Mouse (Mus musculus): ENCODE results near the gene Cacng2. TPM values are rescaled to one million over a fixed set of nuclear protein-coding genes. Genes with fewer than 3 reads are reported as not detected.
A peak's percentile ranks its signal among the peaks of the same experiment; 100 is the strongest.

The Cacng2 gene
- polyA plus RNA-seq, 2 experiments from 2014 or later, result not detected

DNA sequence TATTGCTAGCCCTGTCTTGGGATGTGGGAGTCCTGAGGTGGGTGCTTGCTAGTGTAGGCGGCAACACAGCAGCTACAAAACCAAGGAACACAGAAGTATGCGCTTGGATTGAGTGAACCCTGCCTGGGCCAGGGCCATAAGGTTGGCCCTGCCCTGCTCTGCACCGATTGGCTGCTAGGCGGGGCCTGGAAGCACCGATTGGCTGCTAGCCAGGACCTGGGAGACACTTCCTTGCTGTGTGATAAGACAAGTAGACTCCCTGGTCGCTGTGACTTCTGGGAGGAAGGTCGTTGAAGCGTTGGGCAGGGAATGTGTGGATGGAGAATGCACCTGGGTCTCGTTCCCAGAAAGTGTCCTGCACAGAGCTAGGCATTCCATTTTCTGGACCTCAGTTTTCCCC, 115.9 kb downstream of the Cacng2 start:
- ATAC-seq, result no peak

DNA sequence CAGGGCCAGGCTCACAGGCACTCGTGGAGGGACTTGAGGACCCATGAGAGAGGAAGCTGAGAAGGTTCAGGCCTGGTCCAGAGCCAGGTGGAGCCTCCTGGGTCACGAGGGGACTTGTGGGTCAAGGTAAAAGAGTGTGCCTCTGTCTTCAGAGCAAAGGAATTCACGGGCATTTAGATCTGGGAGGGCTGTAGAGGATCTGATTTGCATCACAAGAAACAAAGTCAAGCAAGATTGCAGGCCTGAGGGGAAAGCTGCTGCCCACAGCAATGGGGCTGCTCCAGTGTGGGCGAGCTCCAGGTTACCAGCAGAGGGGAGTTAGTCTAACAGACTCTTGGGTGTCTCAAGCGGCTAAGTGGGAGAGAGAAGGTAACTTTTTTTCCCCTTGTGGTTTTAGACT, 118.4 kb downstream of the Cacng2 start:
- ATAC-seq, result no peak

DNA sequence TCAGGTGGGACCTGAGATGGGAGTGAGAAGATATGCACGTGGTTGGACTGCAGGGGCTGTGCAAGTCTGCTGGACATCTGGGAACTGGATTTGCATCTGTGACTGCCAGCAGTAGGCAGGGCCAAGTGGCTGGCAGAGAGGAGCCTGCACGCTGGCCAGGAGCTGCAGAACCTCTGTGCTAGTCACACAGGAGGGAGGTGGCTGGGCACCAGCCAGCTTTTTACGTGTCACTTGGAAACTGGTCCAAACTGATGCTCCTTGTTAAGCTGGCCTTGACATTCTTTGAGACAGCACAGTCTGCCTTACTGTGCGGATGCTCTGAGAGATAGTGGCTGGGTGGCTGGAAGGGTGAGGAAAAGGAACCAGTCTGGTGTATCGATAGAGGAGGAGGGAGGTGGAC, 131.3 kb downstream of the Cacng2 start:
- no peak for ATAC-seq

DNA sequence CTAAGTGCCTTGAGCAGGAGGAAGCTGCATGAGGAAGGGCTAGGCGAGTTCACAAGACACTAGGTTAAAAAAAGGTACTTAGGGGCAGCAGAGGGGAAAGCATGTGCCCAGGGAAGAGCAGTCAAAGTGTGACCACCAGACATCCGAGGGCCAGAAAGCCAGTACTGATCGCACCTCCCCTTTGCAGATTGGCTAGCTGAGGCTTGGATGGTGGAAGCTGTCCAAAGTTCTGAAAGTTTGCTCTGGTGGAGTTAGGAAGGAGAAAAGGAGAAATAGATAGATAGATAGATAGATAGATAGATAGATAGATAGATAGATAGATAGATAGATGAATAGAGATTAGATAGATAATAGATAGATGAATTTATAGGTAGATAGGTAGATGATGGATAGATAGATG, 136.4 kb downstream of the Cacng2 start:
- no peak for ATAC-seq

DNA sequence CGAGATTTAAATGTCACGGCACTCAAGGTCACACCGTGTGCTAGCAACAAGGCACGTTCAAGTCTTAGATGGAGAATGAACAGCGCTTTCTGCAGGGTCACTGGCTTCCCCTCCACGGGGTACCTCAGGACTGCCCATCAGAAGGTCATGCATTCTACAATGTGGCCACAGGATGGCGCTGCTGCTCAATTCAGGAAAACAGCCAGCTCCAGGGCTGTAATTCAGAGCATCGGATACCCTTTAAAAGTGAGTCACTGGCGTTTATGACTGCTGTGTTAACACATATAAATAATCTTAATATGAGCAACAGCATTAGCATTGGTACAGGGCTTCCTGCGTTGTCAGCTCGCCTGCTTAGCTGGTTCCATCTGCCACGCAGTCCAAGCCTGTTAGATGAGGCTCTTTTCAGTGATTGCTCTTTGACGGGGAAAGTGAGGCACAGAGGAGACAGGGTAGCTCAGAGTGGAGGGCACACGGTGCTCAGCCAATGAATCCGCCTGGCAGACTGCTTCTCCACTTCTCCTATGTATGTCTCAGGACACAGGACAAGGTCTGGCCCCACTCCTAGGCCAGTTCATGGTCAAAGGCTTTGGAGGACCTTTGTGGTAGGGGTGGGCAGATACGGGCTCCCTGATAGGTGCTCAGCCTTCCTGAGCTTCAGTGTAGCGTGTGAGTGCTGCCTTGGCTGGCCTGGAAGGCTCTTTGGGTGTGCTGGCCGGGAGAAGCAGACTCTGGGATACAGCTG, 137.5 kb downstream of the Cacng2 start:
- no peak for ATAC-seq

DNA sequence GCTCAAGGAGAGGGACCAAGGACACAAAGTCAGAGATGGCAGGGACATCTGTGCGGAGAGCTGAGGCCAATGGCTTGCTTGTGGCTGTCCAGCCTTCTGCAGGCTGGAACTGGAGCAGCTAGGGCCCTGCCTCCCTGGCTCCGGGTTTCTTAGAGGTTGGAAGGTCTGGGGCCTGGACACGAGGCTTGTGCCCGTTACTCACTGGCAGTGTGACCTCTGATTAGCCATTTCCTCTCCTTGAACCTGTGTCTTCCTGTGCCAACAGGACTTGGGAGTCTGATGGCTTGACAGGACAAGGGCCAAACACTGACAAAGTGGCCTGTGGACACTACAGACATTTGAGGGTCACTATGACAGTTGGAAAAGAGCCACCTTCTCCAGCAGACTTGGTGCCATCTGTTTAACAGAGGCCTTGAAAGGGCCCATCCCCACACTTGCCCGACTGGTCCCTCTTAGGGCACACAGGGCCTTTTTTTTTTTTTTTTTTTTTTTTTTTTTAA, 138.6 kb downstream of the Cacng2 start:
- ATAC-seq, result no peak

DNA sequence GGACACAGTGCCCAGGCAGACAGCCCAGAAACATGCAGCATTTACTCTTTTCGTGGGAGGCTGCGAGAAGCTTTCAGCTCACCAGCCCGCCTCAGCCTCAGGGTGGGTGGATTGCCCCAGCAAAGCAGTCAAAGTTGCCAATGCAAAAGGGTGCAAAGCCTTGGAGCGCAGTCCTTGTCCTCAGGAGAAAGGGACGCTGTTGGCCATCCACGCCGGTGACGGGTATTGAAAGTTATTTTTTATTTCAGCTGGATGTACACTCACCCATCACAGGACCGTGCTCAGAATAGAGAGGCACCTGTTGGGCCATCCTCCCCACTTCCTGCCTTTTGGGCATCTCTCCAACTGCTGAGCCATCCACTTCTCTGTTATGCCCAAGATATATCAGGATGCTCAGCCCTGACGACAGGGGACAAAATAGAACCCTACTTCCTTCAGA, 140.4 kb downstream of the Cacng2 start:
- no peak for ATAC-seq

DNA sequence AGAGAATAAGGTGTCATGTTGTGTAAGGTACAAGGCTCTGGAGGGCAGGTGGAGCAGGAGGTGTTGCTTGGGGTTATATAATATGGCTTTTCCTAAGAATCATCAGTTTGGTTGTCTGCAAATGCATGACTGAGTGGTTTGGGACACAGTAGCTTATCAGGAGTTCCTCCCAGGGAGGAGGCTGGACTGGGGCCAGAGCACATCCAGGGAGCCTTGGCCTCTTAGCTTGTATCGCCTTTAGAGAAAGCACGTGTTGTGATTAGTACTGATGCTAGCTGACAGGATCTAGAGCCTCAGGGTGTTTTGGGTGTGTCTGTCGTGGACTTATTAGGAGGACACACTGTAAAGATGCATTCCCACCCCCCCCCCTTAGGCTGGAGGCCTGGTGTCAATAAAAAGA, 142.2 kb downstream of the Cacng2 start:
- no peak for ATAC-seq

DNA sequence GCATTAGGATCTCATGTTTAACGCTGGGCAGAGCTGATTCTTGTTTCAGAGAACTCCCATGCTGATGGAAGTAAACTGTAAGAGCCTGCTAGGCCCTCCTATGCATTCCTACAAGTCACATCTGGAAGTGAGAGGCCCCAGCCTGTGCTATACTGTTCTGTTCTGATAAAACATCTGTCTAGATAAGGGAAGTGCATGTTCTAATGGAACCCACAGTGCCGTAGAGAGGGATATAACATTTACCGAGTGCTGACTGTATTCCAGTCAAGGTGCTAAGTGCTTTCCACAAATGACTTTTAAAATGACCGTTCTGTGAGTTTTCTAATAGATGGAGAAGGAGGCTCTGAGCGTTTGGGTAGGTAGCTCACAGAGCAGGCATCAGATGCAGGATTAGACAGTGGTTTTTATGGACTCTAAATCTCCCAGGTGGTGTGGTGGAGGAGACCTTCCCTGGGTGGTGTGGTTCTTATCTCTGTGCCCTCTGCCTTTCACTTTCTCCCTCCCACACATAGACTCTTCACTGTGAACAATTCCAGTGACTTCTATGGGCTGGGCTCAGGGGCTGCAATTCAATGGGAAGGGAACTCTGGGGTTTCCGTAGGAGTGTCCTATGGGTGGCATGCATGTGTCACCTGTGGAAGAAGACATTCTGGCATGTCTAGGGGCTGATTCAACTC, 145.5 kb downstream of the Cacng2 start:
- ATAC-seq, result no peak

DNA sequence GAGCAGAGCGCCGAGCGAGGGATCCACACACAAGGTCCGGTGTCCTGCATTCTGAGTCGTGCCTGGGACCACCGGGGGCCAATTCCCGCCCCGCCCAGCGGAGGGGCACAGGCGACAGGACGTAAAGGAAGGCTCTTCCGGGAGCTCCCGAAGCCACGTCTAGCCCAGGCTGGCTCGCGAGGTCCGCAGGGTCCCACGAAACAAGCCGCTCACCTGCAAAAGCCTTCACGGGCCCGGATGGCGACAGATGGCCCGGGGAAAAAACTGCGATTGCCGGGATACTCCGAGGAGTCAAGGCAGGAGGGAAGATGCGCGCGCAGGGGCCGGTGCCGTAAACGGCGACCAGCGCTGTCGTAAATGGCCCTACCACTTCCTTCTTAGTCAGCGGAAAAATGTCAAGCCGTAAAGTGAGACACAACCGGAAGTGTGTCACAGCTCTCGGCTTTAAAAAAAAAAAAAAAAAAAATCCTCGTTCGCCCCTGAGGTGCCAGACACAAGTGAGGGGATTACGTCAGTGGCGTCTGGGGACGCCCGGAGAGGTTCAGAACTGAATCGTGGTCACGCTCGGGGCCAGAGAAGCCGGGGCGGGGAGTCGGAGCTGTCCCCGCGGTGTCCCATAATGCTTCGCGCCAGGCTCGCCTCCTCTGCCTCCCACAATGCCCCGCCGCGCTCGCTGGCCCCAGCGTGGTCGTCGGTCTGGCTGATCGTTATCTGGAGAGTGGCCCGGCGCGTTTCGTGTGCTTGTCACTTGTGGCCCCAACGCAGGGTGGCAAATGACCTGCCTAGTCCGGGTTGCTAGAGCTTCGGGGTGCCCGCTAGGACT, 149.1 kb downstream of the Cacng2 start, which contains the start of gene Eif3d:
Gene Eif3d (minus strand): TSS at position 344 of the 823 bp plus-strand sequence.
- peak; percentile 85 for ATAC-seq

DNA sequence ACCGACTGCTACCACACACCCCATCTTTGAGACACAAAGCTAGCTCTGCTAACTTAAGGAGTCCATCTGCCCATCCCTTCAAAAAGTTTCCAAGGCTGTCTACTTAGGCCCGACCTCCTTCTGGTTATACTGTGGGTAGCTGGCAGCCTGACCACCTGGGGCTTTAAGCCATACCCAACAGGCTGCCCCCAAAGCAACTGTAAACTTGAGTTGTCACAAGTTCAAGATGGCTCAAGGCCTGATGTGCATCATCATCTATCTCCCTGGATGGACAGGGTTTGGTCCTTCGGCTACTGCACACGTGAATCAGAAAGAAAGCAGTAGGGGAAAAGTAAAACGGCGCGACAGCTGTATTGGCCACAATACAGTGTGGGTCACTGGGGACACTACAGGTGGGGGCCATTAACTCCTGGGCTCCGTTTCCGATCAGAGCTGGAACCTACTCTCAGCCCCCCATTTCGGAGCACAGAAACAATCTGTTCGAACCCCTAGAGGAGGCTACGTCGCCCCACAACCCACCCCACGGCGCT, 149.8 kb downstream of the Cacng2 start:
- peak; percentile 12 for ATAC-seq

DNA sequence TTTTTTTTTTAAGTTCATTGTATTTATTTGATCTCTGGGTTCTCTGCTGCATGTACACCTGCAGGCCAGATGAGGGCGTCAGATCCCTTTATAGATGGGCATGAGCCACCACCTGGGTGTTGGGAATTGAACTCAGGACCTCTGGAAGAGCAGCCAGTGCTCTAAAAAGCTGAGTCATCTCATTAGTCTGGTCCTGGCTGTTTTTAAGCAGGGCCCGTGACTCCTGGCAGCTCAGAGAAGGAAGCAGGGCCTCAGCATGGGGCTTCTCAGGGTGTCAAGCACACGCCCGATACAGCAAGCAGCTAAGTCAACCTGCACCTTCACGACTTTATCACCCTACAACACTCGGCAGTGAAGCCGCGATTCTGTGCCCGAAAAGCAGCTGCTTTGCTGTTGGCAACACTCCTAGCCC, 154.7 kb downstream of the Cacng2 start:
- ATAC-seq, result no peak

DNA sequence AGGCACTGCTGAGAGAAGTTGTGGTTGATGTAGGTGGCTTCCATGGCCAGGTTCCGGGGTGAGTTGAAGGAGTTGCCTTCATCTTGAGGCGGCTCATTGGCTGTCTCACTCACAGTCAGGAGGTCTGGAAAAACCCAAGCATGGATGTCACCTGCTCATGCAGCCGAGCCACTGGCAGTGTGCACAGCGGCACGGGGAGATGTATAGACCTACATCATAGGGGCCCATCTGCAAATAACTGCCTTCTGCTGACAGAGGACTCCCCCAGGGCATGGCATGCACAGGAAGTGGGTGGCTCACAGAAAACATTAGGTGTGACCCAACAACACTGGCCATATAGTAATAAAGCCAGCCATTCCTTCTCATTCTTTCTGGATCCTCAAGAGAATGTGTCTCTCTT, 157.4 kb downstream of the Cacng2 start:
- no peak for ATAC-seq

DNA sequence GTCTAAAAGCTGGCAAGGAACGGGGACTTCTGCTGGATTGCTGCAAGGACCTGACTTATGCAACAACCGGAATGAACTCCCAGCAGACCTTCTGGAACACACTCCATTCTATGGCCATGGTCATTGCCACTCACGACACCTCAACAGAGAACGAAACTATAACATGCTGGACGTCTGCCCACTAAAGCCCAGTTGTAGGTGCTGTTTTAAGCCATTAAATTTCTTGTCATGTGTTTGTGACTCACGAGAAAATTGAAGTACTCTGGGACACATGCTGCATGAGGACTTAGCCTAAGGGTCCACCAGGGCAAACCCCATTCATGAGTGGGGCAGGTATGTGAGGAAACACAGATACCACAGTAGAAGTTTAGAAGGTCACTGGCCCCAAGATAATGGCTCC, 159.1 kb downstream of the Cacng2 start:
- ATAC-seq, result no peak

DNA sequence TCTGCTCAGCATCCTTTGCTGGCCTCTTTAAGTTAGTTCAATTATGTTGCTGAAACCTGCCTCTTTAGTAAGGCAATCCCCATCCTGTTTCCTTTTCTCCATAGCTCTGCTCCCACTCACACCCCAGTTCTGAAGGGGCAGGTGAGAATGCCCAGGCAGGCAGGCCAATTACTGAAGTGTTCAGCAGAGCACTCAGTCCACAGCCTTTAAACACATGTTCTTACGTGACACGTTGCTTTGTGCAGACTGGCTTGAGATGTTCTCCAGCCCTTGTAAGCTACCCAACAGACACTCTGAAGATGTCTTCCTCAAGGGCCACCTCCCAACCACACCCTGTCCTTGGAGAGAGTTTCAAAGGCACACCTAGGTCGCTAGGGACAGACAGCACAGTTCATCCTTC, 161.8 kb downstream of the Cacng2 start:
- no peak for ATAC-seq

DNA sequence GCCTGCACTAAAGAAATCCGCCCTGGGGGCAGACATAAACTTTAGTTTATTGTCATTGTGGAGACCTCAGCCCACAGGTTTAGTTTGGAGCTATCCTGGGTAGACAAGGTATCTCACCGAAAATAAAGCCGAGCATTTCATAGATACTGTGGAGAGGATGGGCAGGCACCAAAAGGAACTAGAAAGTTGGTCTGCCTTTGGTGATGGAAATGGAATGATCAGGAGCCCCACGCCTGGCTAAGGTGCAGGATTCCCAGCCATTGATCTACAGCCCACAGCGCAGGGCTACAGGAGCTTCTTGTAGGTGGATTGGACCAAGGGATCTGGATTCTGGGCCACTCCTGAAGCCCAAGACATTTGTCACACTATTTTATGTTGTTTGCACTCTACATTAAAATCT, 162.2 kb downstream of the Cacng2 start:
- ATAC-seq, result no peak

DNA sequence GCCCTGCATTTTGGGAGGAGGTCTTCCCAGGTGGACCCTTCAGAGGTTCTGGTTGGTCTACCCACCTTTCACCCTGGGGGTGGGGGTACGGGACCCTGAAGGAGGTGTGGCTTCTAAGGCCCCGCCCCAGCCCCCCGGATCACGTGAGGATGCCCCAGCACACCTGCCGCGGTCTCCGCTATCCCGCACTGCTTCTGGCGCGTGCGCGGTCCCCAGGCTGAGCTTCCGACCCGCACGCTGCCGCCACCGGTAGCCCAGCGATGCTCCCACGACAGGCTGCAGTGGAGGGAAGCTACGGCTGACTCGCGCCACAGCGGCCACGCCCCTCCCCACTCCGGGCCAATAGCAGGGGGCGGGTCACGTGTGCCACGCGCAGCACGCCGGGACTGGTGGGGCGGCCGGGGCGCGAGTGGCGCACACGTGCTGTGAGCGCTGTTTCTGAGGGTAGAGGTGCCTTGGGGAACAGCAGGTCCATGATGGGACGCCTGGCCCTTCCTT, 163.4 kb downstream of the Cacng2 start, which contains the start of gene Foxred2:
Gene Foxred2 (minus strand): TSS at position 319 of the 498 bp plus-strand sequence.
- ATAC-seq, result peak; percentile 98

DNA sequence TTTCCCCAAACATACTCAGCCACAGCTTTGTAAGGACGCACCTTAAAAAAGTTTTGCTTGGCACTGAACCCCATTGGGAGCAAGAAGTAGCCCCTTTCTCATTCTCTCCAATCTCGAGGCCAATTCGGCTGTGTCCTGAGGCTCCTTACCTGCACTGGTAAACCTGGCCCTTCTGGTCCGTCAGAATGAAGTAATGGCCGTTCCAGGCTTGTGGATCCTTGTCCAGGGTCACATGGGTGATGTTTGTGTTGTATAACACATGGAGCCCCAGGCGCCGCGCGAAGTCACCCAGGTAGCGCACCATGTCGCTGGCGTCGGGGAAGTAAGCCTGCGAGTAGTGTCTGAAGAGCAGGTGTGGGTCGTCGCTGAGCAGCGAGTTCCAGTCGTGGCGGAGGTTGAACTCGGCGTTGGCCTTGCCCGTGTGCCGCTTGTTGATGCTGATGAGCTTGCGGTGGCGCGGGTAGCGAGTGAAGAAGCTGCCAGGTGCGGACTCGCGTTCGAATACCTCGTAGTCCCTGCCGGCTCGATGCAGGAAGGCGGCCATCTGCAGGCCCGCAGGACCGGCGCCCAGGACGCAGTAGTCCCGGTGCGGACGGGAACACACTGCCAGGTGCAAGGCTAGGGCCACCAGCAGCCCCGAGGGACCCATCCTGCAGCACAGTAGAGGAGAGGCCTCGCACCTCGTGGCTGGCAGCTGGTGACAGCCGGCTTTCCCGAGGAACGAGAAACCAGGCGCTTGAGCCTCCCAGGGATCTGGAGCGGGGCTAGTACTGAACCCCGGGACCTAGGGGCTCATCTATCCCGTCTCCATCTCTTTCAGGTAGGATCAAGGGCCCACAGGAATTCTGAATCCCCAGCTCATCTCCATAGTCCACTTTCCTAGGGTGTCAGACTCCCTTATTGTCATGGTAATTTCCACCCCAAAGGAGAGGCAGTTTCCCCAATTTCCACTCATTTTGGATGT, 164.1 kb downstream of the Cacng2 start:
- no peak for ATAC-seq

DNA sequence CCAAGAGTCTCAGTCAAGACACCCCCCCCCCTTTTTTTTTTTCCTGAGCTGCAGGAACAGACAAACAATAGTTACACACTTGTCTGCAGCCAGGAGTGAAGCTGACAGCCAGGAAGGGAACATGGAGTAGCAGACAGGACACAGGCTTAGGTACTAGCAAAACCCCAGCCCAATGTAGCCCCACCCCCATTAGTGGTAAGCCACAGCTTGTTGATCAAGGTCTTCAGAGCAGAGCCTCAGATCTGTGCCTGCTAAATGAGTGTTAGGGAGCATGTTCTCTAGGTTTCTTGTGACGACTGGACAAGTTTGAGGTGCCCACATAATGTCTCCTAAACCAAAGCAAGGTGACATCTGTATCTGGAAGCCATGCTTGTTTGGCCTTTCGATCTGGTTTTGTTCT, 165.5 kb downstream of the Cacng2 start:
- no peak for ATAC-seq

DNA sequence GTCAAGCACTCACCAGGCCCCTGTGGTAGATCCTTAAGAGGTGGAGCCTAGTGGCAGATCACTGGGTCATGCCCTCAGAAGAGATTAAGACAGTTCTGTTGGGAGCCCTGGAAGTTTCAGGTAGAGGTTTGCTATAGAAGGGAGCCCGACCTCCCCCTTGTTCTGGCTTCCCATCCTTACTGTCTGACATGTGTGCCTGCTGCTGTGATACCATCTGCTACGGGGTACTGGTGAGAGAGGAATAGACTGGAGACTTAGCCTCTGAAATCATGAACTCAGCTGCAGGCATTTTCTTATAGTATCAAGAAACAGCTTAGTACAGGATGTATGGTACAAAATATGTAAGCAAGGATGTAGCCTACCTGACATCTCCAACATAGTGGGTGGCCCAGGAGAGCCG, 166.9 kb downstream of the Cacng2 start:
- ATAC-seq, result no peak

DNA sequence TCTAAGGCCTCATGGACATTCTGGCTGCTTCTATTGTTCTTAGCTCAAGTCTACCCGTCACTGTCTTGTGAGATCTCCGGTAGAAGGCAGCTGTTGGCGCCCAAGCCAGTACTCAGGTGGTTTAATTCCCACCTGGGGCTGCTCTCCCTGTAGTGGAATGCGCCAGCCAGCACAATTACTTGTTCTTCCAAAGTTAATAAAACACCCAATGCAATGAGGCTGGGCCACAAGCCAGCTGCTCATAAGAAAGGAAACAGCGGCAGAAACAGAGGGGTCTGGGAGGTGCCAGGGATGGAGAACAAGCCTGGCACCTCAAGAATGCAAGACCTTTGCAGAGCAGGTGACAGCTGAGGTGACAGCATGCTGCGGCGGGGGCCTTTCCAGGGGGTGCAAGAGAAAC, 170.8 kb downstream of the Cacng2 start:
- ATAC-seq, result no peak
